Mouse (Mus musculus) ES-Bruce4 (cell line): ENCODE results near the gene Usp12. TPM values are rescaled to one million over a fixed set of nuclear protein-coding genes. Genes with fewer than 3 reads are reported as not detected.

Experiments used
- H3K27ac ChIP-seq: 2 replicates; pipeline ENCODE4 v1.5.1; 2012; ENCODE audit warnings: low read length, inconsistent platforms; ENCODE audit not compliant: insufficient read depth
- H3K27me3 ChIP-seq: 2 replicates; pipeline ENCODE4 v1.6.1; 2012; ENCODE audit warnings: mild to moderate bottlenecking, low read length, inconsistent platforms; ENCODE audit not compliant: control insufficient read depth, poor library complexity, insufficient read depth, severe bottlenecking
- H3K36me3 ChIP-seq: 2 replicates; pipeline ENCODE4 v1.6.1; 2012; ENCODE audit warnings: inconsistent platforms, mild to moderate bottlenecking, low read length, moderate library complexity; ENCODE audit not compliant: control insufficient read depth, poor library complexity, insufficient read depth, severe bottlenecking
- H3K4me1 ChIP-seq: one replicate; pipeline ENCODE4 v1.8.1; 2011; ENCODE audit warnings: low read length; ENCODE audit not compliant: control insufficient read depth, insufficient read depth
- H3K4me3 ChIP-seq: 2 replicates; pipeline ENCODE4 v1.5.1; 2011; ENCODE audit warnings: low read depth, mild to moderate bottlenecking, low read length
- H3K9ac ChIP-seq: 2 replicates; pipeline ENCODE4 v1.6.1; 2012; ENCODE audit warnings: low read depth, mild to moderate bottlenecking, inconsistent platforms; ENCODE audit not compliant: poor library complexity, severe bottlenecking
- H3K9me3 ChIP-seq: replicated peaks from 2 replicates; pipeline ENCODE4 v1.6.1; 2012; ENCODE audit warnings: mild to moderate bottlenecking, low read length, inconsistent platforms; ENCODE audit not compliant: control insufficient read depth, poor library complexity, insufficient read depth, severe bottlenecking
- CTCF ChIP-seq: IDR thresholded peaks from one replicate; pipeline ENCODE4 v1.8.1; 2011; ENCODE audit warnings: low read depth, low read length
- EP300 ChIP-seq: IDR thresholded peaks from 2 replicates; pipeline ENCODE4 v1.6.1; 2011; ENCODE audit warnings: low read depth, low read length; ENCODE audit not compliant: insufficient read depth
- POLR2A ChIP-seq: IDR thresholded peaks from one replicate; pipeline ENCODE4 v1.8.1; 2011; ENCODE audit warnings: low read length; ENCODE audit not compliant: insufficient read depth
- polyA plus RNA-seq: library from polyadenylated mRNA; stranded (reverse); fragments of >200 nt; gene quantifications from 2 replicates; pipeline ENCODE4 v1.2.4, GENCODE M21; 2011; ENCODE audit warnings: low read depth; ENCODE audit not compliant: missing spikeins, insufficient read depth, insufficient read length

The Usp12 gene
- polyA plus RNA-seq, 1 experiment, result 57.2 TPM

GRCm38 (mm10) chr5:146829528-146829927 lies 34.7 kb upstream of the Usp12 start:
- peak overlapping the region; percentile 58 for H3K4me3 ChIP-seq
- peak overlapping the region; percentile 70 for H3K27ac ChIP-seq
- H3K9me3 ChIP-seq, result no peaks in the 10 kb centered on the region
- no peaks in the 10 kb centered on the region for H3K4me1 ChIP-seq
- no peaks in the 10 kb centered on the region for H3K27me3 ChIP-seq
- no peak for TF ChIP-seq CTCF
- peak; percentile 36 for TF ChIP-seq POLR2A
- peaks cover 9% of the 10 kb centered on the region for H3K36me3 ChIP-seq
- H3K9ac ChIP-seq, result peak overlapping the region; percentile 16

- Histone ChIP-seq H3K27ac (no peak overlapping the region), H3K4me3 (no peak overlapping the region), H3K27me3 (no peaks in the 10 kb centered on the region), H3K9ac (no peak overlapping the region), H3K9me3 (no peaks in the 10 kb centered on the region), H3K36me3 (no peaks in the 10 kb centered on the region), H3K4me1 (no peaks in the 10 kb centered on the region)
- TF ChIP-seq POLR2A, result no peak
- TF ChIP-seq EP300, result no peak
- TF ChIP-seq CTCF, result no peak
Measured at GRCm38 (mm10) chr5:146823005-146823404, 28.2 kb upstream of the Usp12 start.

- no peak overlapping the region for H3K4me3 ChIP-seq
- no peak overlapping the region for H3K27ac ChIP-seq
- H3K27me3 ChIP-seq, result no peaks in the 10 kb centered on the region
- H3K9me3 ChIP-seq, result no peaks in the 10 kb centered on the region
- H3K9ac ChIP-seq, result no peak overlapping the region
- TF ChIP-seq EP300 (no peak), CTCF (no peak), POLR2A (no peak)
- H3K4me1 ChIP-seq, result no peaks in the 10 kb centered on the region
- no peaks in the 10 kb centered on the region for H3K36me3 ChIP-seq
Measured at GRCm38 (mm10) chr5:146818906-146819623, 24.3 kb upstream of the Usp12 start.

DNA sequence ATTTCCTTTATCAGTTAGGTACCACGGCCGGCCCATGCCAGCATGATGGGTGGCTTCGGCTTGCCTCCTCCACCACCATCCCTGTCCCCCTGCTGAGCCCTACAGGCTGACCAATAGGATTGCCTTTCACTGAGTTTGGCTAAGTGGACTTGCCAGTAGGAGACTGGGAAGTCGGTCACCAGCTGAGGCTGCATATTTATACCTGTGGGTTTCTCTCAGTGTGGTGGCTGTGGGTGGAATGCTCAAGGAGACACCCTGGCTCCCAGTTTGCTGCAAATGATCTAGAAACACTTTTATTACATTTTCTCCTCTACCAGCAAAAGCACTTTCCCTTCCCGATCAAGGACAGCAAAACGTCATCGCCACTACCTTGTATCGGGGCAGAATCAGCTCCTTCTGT lies 22.8 kb upstream of the Usp12 start:
- no peak overlapping the region for H3K27ac ChIP-seq
- no peaks in the 10 kb centered on the region for H3K27me3 ChIP-seq
- no peak overlapping the region for H3K9ac ChIP-seq
- no peak for TF ChIP-seq POLR2A
- TF ChIP-seq EP300, result no peak
- TF ChIP-seq CTCF, result no peak
- no peaks in the 10 kb centered on the region for H3K36me3 ChIP-seq
- H3K9me3 ChIP-seq, result no peaks in the 10 kb centered on the region
- no peaks in the 10 kb centered on the region for H3K4me1 ChIP-seq
- no peak overlapping the region for H3K4me3 ChIP-seq

DNA sequence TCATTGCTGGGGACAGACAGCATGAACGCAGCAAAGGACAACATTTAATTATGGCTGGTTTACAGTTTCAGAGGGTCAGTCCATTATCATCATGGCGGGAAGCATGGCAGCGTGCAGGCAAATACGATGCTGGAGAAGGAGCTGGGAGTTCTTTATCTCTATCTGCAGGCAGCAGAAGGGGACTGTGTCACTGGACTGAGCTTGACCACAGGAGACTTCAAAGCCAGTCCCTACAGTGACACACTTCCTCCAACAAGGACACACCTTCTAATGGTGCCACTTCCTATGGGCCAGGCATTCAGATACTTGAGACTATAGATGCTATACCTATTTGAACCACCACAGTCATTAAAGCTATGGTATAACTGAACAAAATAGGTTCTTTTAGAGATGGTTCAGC lies 20.6 kb upstream of the Usp12 start:
- Histone ChIP-seq H3K36me3 (no peaks in the 10 kb centered on the region), H3K4me1 (no peaks in the 10 kb centered on the region), H3K27ac (no peak overlapping the region), H3K9me3 (no peaks in the 10 kb centered on the region), H3K4me3 (no peak overlapping the region), H3K27me3 (no peaks in the 10 kb centered on the region), H3K9ac (no peak overlapping the region)
- TF ChIP-seq POLR2A (no peak), CTCF (no peak), EP300 (no peak)

GRCm38 (mm10) chr5:146813421-146813820 lies 18.6 kb upstream of the Usp12 start:
- no peak for TF ChIP-seq EP300
- no peak for TF ChIP-seq POLR2A
- TF ChIP-seq CTCF, result no peak
- no peaks in the 10 kb centered on the region for H3K27me3 ChIP-seq
- H3K36me3 ChIP-seq, result no peaks in the 10 kb centered on the region
- no peaks in the 10 kb centered on the region for H3K9me3 ChIP-seq
- no peak overlapping the region for H3K4me3 ChIP-seq
- H3K27ac ChIP-seq, result no peak overlapping the region
- no peaks in the 10 kb centered on the region for H3K4me1 ChIP-seq
- no peak overlapping the region for H3K9ac ChIP-seq
